10 mouse cellular contexts compared by ENCODE assay signal in genomic region chr5:128436909-128437308, GRCm38 (mm10). TPM values are rescaled to one million over a fixed set of nuclear protein-coding genes. Genes with fewer than 3 reads are reported as not detected.
DNase-seq lines count a peak whose midpoint lies in the region; ATAC-seq and TF ChIP-seq lines count a peak whose summit lies in the region.
"Had no signal": no experiment of that assay in that cellular context is flagged by ENCODE, and none has a peak within 500 bp of the region (broad histone marks: within the 10 kb centered on the region; RNA-seq: fewer than 3 reads in every experiment).

No protein-coding gene starts in this region.

- H3K9me3 ChIP-seq in midbrain, embryonic 10.5 days (replicated peaks): no peaks in the 10 kb centered on the region
- H3K9me3 ChIP-seq in midbrain, embryonic 13.5 days: no peaks in the 10 kb centered on the region
- H3K9me3 ChIP-seq: neural tube, embryonic 13.5 days had no signal

- intact Hi-C loops in gastrocnemius, postnatal 36 days (cut with DNase I): no loop called here
- intact Hi-C loops in heart, adult 2 months (cut with DNase I): no loop called here
- intact Hi-C loops in heart, postnatal 36 days (cut with DNase I): no loop called here

- H3K27me3 ChIP-seq in midbrain, embryonic 10.5 days (ENCODE audit: low read depth, poor library complexity, severe bottlenecking): peaks cover 87% of the 10 kb centered on the region
- H3K27me3 ChIP-seq in midbrain, embryonic 13.5 days: peaks cover 71% of the 10 kb centered on the region
- no peaks in the 10 kb centered on the region for H3K27me3 ChIP-seq in heart, adult 2 months (ENCODE audit: control insufficient read depth, insufficient read depth, low read length)

- peaks cover 29% of the 10 kb centered on the region for H3K4me1 ChIP-seq in midbrain, embryonic 10.5 days
- peaks cover 20% of the 10 kb centered on the region for H3K4me1 ChIP-seq in midbrain, embryonic 13.5 days (replicated peaks)
- no peaks in the 10 kb centered on the region for H3K4me1 ChIP-seq in heart, adult 2 months (ENCODE audit: control insufficient read depth, insufficient read depth, low read length)

- WGBS in midbrain, embryonic 10.5 days: 24% methylated on average over 9 of the region's 9 CpGs
- WGBS in midbrain, embryonic 13.5 days: 16% methylated on average over 9 of the region's 9 CpGs
- 17% methylated on average over 9 of the region's 9 CpGs for WGBS in heart, adult 2 months

- no peak overlapping the region for H3K4me3 ChIP-seq in midbrain, embryonic 10.5 days
- H3K4me3 ChIP-seq in midbrain, embryonic 13.5 days (replicated peaks): no peak overlapping the region
- H3K4me3 ChIP-seq in heart, adult 2 months: no peak overlapping the region
- H3K4me3 ChIP-seq: neural tube, embryonic 13.5 days had no signal

- TF ChIP-seq POLR2A in heart, adult 2 months (IDR thresholded peaks at IDR 0.05; ENCODE audit: insufficient read depth, low read depth, low read length): no peak

- no peaks in the 10 kb centered on the region for H3K79me2 ChIP-seq in heart, adult 2 months (replicated peaks; ENCODE audit: control insufficient read depth, insufficient read depth, low read length)

- TF ChIP-seq EP300 in heart, adult 2 months (IDR thresholded peaks at IDR 0.05; ENCODE audit: insufficient read depth, low read depth, low read length): no peak

- peak; percentile 58 for DNase-seq in midbrain, embryonic 10.5 days (ENCODE audit: low spot score)
- peak; percentile 78 for DNase-seq in embryo, embryonic 10.5 days (ENCODE audit: low spot score)
- peak; percentile 86 to 88 for DNase-seq in layer of hippocampus, postnatal 10 days (ENCODE audit: low spot score in 2 of 2)
- peak; percentile 67 for DNase-seq in lung, postnatal 36 days
- DNase-seq in gastrocnemius, postnatal 36 days: no peak
- DNase-seq in heart, adult 2 months: no peak
- DNase-seq in heart, postnatal 36 days: no peak

- no peak overlapping the region for H3K9ac ChIP-seq in midbrain, embryonic 13.5 days (replicated peaks)
- H3K9ac ChIP-seq in heart, adult 2 months (ENCODE audit: low read depth, low read length): no peak overlapping the region
- H3K9ac ChIP-seq: neural tube, embryonic 13.5 days had no signal

- no peaks in the 10 kb centered on the region for H3K36me3 ChIP-seq in midbrain, embryonic 10.5 days
- H3K36me3 ChIP-seq in midbrain, embryonic 13.5 days: no peaks in the 10 kb centered on the region
- no peaks in the 10 kb centered on the region for H3K36me3 ChIP-seq in heart, adult 2 months (ENCODE audit: control insufficient read depth, insufficient read depth, low read length)
- H3K36me3 ChIP-seq: neural tube, embryonic 13.5 days had no signal

- TF ChIP-seq CTCF in heart, adult 2 months (IDR thresholded peaks at IDR 0.05): no peak

- no peak overlapping the region for H3K27ac ChIP-seq in midbrain, embryonic 10.5 days (replicated peaks)
- H3K27ac ChIP-seq in midbrain, embryonic 13.5 days: no peak overlapping the region
- no peak overlapping the region for H3K27ac ChIP-seq in heart, adult 2 months
- H3K27ac ChIP-seq: neural tube, embryonic 13.5 days had no signal

- no peak overlapping the region for H3K4me2 ChIP-seq in midbrain, embryonic 13.5 days (replicated peaks)
- H3K4me2 ChIP-seq: neural tube, embryonic 13.5 days had no signal

- ATAC-seq in midbrain, embryonic 13.5 days: no peak

RNA-seq across cellular contexts. Expression of gene Tmem132d, which starts 4.0 kb away (rescaled TPM):
- polyA plus RNA-seq in midbrain, embryonic 10.5 days (2016; fragmentation: Nextera tagmentation; extraction: Ambion mirVana): 0.28 and 0.37 TPM in 2 replicates
- polyA plus RNA-seq in midbrain, embryonic 13.5 days (2015; fragmentation: Nextera tagmentation; extraction: Ambion mirVana): 1.2 and 1.3 TPM in 2 replicates
- total RNA-seq in layer of hippocampus, postnatal 10 days (2021): 10 to 100 TPM; 14.3 to 16.3 TPM
- under 1 TPM in 1 of 2 experiments, not detected in 1; 0.05 TPM for total RNA-seq in gastrocnemius, postnatal 36 days (2021)
- total RNA-seq in heart, adult 2 months (2021): under 1 TPM in 1 of 2 experiments, not detected in 1; 0.03 TPM
- 0.03 and 0.06 TPM in 2 replicates for polyA plus RNA-seq in heart, adult 2 months (2012; rRNA removed)
- under 1 TPM; 0.03 to 0.08 TPM for total RNA-seq in heart, postnatal 36 days (2021)
- total RNA-seq: hematopoietic stem cell, adult 5-6 weeks had no signal

Comparison
In these comparisons a context has a peak if more than half of its experiments do, and no peak if none do; other contexts are left out.
1. DNase-seq: peak in midbrain, embryonic 10.5 days (single experiment), embryo, embryonic 10.5 days (single experiment), layer of hippocampus, postnatal 10 days (2 of 2) and lung, postnatal 36 days (single experiment); none in gastrocnemius, postnatal 36 days (0 of 2), heart, adult 2 months (0 of 2) and heart, postnatal 36 days (0 of 2).
2. RNA of gene Tmem132d, which starts 4.0 kb away (total RNA-seq): 14.3 to 16.3 TPM in layer of hippocampus, postnatal 10 days; 0.03 to 0.08 TPM in heart, postnatal 36 days, 0.05 TPM in gastrocnemius, postnatal 36 days and 0.03 TPM in heart, adult 2 months; every median in the first group is over 10 times any median in the second.